Mouse (Mus musculus) heart, adult 2 months (tissue): ENCODE measurements at regions not wholly inside any gene's neighbourhood (a gene's known extent, or its start where the extent isn't known, plus 50 kb on each side); places are given as distances from the start of the nearest gene placed in this dataset.

Experiments
- CTCF ChIP-seq: fragments of 200-600 bp; IDR thresholded peaks from 2 replicates; pipeline ENCODE4 v1.8.1; 2022; ENCODE audit warnings: antibody characterized with exemption, mild to moderate bottlenecking, moderate library complexity
- EP300 ChIP-seq: fragments of 200-500 bp; IDR thresholded peaks from 2 replicates; pipeline ENCODE4 v1.6.1; 2011; ENCODE audit warnings: low read depth, low read length, control low read depth; ENCODE audit not compliant: insufficient read depth
- POLR2A ChIP-seq: fragments of 200-500 bp; IDR thresholded peaks from 2 replicates; pipeline ENCODE4 v1.6.1; 2011; ENCODE audit warnings: mild to moderate bottlenecking, low read depth, low read length, control low read depth; ENCODE audit not compliant: insufficient read depth

DNA sequence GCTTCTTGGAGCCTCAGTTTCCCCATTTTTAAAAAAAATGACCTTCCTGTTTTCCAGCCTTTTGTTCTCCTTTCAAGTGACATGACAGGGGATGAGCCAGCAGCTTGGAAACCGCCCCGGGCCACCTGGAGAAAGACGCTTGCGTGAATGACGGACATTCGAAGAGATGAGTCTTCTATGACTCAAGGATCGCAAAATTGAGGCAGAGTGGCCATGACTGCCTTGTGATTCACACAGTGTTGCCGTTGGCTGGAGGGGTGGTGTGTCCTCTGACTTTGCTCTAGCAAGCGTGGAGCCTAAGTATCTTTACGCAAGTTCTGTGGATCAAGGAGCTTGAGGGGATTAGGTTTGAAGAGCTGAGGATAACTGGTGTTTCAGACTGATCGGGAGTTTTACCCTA is 205.0 kb upstream of the Serp2 start:
- TF ChIP-seq CTCF (no peak), POLR2A (no peak), EP300 (no peak)
